Mouse (Mus musculus): ENCODE measurements around the gene Kcnk10. TPM values are rescaled to one million over a fixed set of nuclear protein-coding genes. Genes with fewer than 3 reads are reported as not detected.
A peak's percentile ranks its signal among the peaks of the same experiment; 100 is the strongest.
"Not testable (repeated sequence)": the region's sequence is repeated elsewhere in the genome, so short reads cannot be mapped to it uniquely, and the experiment has no call there.

The Kcnk10 gene
- polyA plus RNA-seq (2014; fragmentation: Nextera tagmentation; extraction: Ambion mirVana): 49.1 and 53.6 TPM in 2 replicates

- peak; percentile 77 for DNase-seq
- 0% methylated on average over 22 of the region's 22 CpGs for WGBS
- H3K9ac ChIP-seq (replicated peaks; ENCODE audit: low read length): peak within 1 kb of the TSS; percentile 65
- H3K4me1 ChIP-seq (ENCODE audit: control insufficient read depth, insufficient read depth, low read length): peaks cover 31% of the 10 kb centered on the region
- H3K4me2 ChIP-seq (ENCODE audit: low read length): peak within 1 kb of the TSS; percentile 88
- no peaks in the 10 kb centered on the region for H3K27me3 ChIP-seq (ENCODE audit: control insufficient read depth, insufficient read depth, low read length)
- no peaks in the 10 kb centered on the region for H3K9me3 ChIP-seq (ENCODE audit: control insufficient read depth, low read length)
- peak within 1 kb of the TSS; percentile 44 for H3K4me3 ChIP-seq (replicated peaks; ENCODE audit: low read depth, low read length)
- no peak for ATAC-seq (ENCODE audit: low FRiP score, low TSS enrichment)
- no peaks in the 10 kb centered on the region for H3K36me3 ChIP-seq (ENCODE audit: control insufficient read depth, insufficient read depth, low read length)
- H3K27ac ChIP-seq (replicated peaks; ENCODE audit: low read depth, low read length): peak within 1 kb of the TSS; percentile 60
Measured at GRCm38 (mm10) chr12:98577861-98578360, at the start of gene Kcnk10. TSS of gene Kcnk10 (minus strand) at chr12:98578310.

- H3K9me3 ChIP-seq (ENCODE audit: control insufficient read depth, low read length): no peaks in the 10 kb centered on the region
Measured at GRCm38 (mm10) chr12:98627392-98628259, 49.5 kb upstream of the Kcnk10 start, which contains the start of gene Spata7. TSS of gene Spata7 (plus strand) at chr12:98628157.

GRCm38 (mm10) chr12:98623266-98623665 is 45.2 kb upstream of the Kcnk10 start:
- H3K9ac ChIP-seq (replicated peaks; ENCODE audit: low read length); H3K27me3 ChIP-seq (ENCODE audit: control insufficient read depth, insufficient read depth, low read length); H3K4me2 ChIP-seq (ENCODE audit: low read length); H3K4me3 ChIP-seq (replicated peaks; ENCODE audit: low read depth, low read length); ATAC-seq (ENCODE audit: low FRiP score, low TSS enrichment); H3K36me3 ChIP-seq (ENCODE audit: control insufficient read depth, insufficient read depth, low read length); DNase-seq; H3K4me1 ChIP-seq (ENCODE audit: control insufficient read depth, insufficient read depth, low read length); H3K27ac ChIP-seq (replicated peaks; ENCODE audit: low read depth, low read length); H3K9me3 ChIP-seq (ENCODE audit: control insufficient read depth, low read length): not testable (repeated sequence)
- WGBS: 92% methylated on average over 10 of the region's 10 CpGs

More at GRCm38 (mm10) chr12:98627392-98628259, 49.5 kb upstream of the Kcnk10 start, which contains the start of gene Spata7:
- 0 out of 2 replicates have a peak, but pooled peaks cover 2% of the 10 kb centered on the region for H3K4me1 ChIP-seq (ENCODE audit: control insufficient read depth, insufficient read depth, low read length)
- peak within 1 kb of the TSS; percentile 81 for H3K4me3 ChIP-seq (replicated peaks; ENCODE audit: low read depth, low read length)
- peaks cover under 1% of the 10 kb centered on the region; the same call in 1 of the 2 replicates for H3K36me3 ChIP-seq (ENCODE audit: control insufficient read depth, insufficient read depth, low read length)
- DNase-seq (peak; percentile 91), ATAC-seq (ENCODE audit: low FRiP score, low TSS enrichment) (peak; percentile 95)
- peak within 1 kb of the TSS; percentile 78 for H3K27ac ChIP-seq (replicated peaks; ENCODE audit: low read depth, low read length)
- H3K9ac ChIP-seq (replicated peaks; ENCODE audit: low read length): peak within 1 kb of the TSS; percentile 77
- 5% methylated on average over 32 of the region's 32 CpGs for WGBS
- H3K27me3 ChIP-seq (ENCODE audit: control insufficient read depth, insufficient read depth, low read length): no peaks in the 10 kb centered on the region
- H3K4me2 ChIP-seq (ENCODE audit: low read length): peak within 1 kb of the TSS; percentile 62

DNA sequence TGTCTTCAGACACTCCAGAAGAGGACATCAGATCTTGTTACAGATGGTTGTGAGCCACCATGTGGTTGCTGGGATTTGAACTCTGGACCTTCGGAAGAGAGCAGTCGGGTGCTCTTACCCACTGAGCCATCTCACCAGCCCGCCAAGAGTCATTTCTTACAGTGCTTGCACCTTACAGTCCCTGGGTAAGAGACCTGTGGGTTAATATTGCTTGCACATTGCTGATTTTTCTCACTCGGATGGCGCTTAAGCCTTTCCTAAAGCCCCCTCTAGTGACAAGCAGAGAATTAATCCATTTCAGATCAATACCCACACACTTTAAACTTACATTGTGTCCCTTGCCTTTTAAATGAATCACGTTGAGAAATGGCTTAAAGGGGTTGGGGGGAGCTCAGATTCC is 42.8 kb upstream of the Kcnk10 start:
- not testable (repeated sequence) for H3K27me3 ChIP-seq (ENCODE audit: control insufficient read depth, insufficient read depth, low read length); ATAC-seq (ENCODE audit: low FRiP score, low TSS enrichment); H3K36me3 ChIP-seq (ENCODE audit: control insufficient read depth, insufficient read depth, low read length); H3K4me3 ChIP-seq (replicated peaks; ENCODE audit: low read depth, low read length); H3K9ac ChIP-seq (replicated peaks; ENCODE audit: low read length); H3K4me1 ChIP-seq (ENCODE audit: control insufficient read depth, insufficient read depth, low read length); H3K27ac ChIP-seq (replicated peaks; ENCODE audit: low read depth, low read length); H3K9me3 ChIP-seq (ENCODE audit: control insufficient read depth, low read length); H3K4me2 ChIP-seq (ENCODE audit: low read length)
- 36% methylated on average over 6 of the region's 6 CpGs for WGBS
- DNase-seq: peak; percentile 81

DNA sequence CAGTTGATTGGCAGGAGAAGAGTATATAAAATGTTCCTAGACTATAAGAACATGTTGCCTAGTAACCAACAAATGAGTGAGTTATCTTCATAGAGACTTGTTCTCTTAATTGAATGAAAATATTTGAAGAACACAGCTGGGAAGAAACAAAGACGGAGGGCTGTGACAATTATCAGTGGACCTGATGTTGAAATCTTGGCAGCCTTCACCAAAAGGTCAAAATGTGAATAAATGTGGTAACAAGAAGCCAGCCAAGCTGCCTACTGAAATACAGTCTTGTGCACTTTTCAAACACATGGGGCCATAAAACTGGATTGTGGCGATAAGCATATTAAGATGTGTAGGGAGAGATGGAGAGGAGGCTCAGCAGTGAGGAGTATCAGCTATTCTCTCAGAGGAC is 41.4 kb upstream of the Kcnk10 start:
- DNase-seq: no peak
- ATAC-seq (ENCODE audit: low FRiP score, low TSS enrichment): no peak
- Histone ChIP-seq H3K9me3 (ENCODE audit: control insufficient read depth, low read length) (no peaks in the 10 kb centered on the region), H3K9ac (replicated peaks; ENCODE audit: low read length) (no peak overlapping the region), H3K4me2 (ENCODE audit: low read length) (no peak overlapping the region), H3K27me3 (ENCODE audit: control insufficient read depth, insufficient read depth, low read length) (no peaks in the 10 kb centered on the region), H3K36me3 (ENCODE audit: control insufficient read depth, insufficient read depth, low read length) (no peaks in the 10 kb centered on the region), H3K4me1 (ENCODE audit: control insufficient read depth, insufficient read depth, low read length) (no peaks in the 10 kb centered on the region; the same call in 1 of the 2 replicates), H3K4me3 (replicated peaks; ENCODE audit: low read depth, low read length) (no peak overlapping the region), H3K27ac (replicated peaks; ENCODE audit: low read depth, low read length) (no peak overlapping the region)
- WGBS: 60% methylated on average over 2 of the region's 2 CpGs

DNA sequence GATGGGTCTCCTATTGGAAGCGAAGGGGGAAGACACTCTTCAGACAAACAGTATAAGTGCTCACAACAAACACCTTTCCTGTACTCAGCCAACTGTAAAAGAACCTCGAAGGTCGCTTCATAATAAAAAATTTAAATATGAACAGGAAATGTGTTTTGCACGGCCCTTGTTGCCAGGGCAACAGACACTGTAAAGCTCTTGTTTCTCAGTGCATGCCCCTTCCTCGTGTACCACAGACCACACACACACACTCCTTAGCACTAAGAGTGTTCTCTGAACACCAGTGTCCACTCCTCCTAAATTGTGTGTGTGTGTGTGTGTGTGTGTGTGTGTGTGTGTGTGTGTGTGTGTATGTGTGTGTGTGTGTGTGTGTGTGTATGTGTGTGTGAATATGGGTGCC is 37.6 kb upstream of the Kcnk10 start:
- no peaks in the 10 kb centered on the region for H3K27me3 ChIP-seq (ENCODE audit: control insufficient read depth, insufficient read depth, low read length)
- H3K4me1 ChIP-seq (ENCODE audit: control insufficient read depth, insufficient read depth, low read length): no peaks in the 10 kb centered on the region; the same call in 1 of the 2 replicates
- ATAC-seq (ENCODE audit: low FRiP score, low TSS enrichment): no peak
- 39% methylated on average over 5 of the region's 5 CpGs for WGBS
- no peak overlapping the region for H3K9ac ChIP-seq (replicated peaks; ENCODE audit: low read length)
- H3K4me3 ChIP-seq (replicated peaks; ENCODE audit: low read depth, low read length): no peak overlapping the region
- no peak overlapping the region for H3K4me2 ChIP-seq (ENCODE audit: low read length)
- peak; percentile 49 for DNase-seq
- no peaks in the 10 kb centered on the region for H3K9me3 ChIP-seq (ENCODE audit: control insufficient read depth, low read length)
- H3K36me3 ChIP-seq (ENCODE audit: control insufficient read depth, insufficient read depth, low read length): no peaks in the 10 kb centered on the region
- H3K27ac ChIP-seq (replicated peaks; ENCODE audit: low read depth, low read length): no peak overlapping the region

GRCm38 (mm10) chr12:98614910-98615508 is 36.9 kb upstream of the Kcnk10 start:
- ATAC-seq (ENCODE audit: low FRiP score, low TSS enrichment) (no peak), DNase-seq (no peak)
- Histone ChIP-seq H3K4me3 (replicated peaks; ENCODE audit: low read depth, low read length) (no peak overlapping the region), H3K4me1 (ENCODE audit: control insufficient read depth, insufficient read depth, low read length) (no peaks in the 10 kb centered on the region; the same call in 1 of the 2 replicates), H3K4me2 (ENCODE audit: low read length) (no peak overlapping the region), H3K36me3 (ENCODE audit: control insufficient read depth, insufficient read depth, low read length) (no peaks in the 10 kb centered on the region), H3K27ac (replicated peaks; ENCODE audit: low read depth, low read length) (no peak overlapping the region), H3K27me3 (ENCODE audit: control insufficient read depth, insufficient read depth, low read length) (no peaks in the 10 kb centered on the region), H3K9me3 (ENCODE audit: control insufficient read depth, low read length) (no peaks in the 10 kb centered on the region), H3K9ac (replicated peaks; ENCODE audit: low read length) (no peak overlapping the region)
- whole genome bisulfite sequencing: 85% methylated on average over 3 of the region's 3 CpGs

GRCm38 (mm10) chr12:98610341-98610740 is 32.2 kb upstream of the Kcnk10 start:
- Histone ChIP-seq H3K9me3 (ENCODE audit: control insufficient read depth, low read length) (no peaks in the 10 kb centered on the region), H3K4me2 (ENCODE audit: low read length) (no peak overlapping the region), H3K4me1 (ENCODE audit: control insufficient read depth, insufficient read depth, low read length) (no peaks in the 10 kb centered on the region; the same call in 1 of the 2 replicates), H3K27me3 (ENCODE audit: control insufficient read depth, insufficient read depth, low read length) (no peaks in the 10 kb centered on the region), H3K4me3 (replicated peaks; ENCODE audit: low read depth, low read length) (no peak overlapping the region), H3K36me3 (ENCODE audit: control insufficient read depth, insufficient read depth, low read length) (no peaks in the 10 kb centered on the region), H3K27ac (replicated peaks; ENCODE audit: low read depth, low read length) (no peak overlapping the region), H3K9ac (replicated peaks; ENCODE audit: low read length) (no peak overlapping the region)
- ATAC-seq (ENCODE audit: low FRiP score, low TSS enrichment) (no peak), DNase-seq (no peak)
- WGBS: 80% methylated on average over 3 of the region's 3 CpGs
